Mouse (Mus musculus): ENCODE results near the gene Sh2d5. TPM values are rescaled to one million over a fixed set of nuclear protein-coding genes. Genes with fewer than 3 reads are reported as not detected.

The Sh2d5 gene
- total RNA-seq, 2 experiments from 2014 or later: 21.1 to 22.0 TPM

GRCm38 (mm10) chr4:138307025-138307424 is 56.8 kb downstream of the Sh2d5 start:
- intact Hi-C loops (cut with DNase I): no loop called here
- no peak for DNase-seq (ENCODE audit: extremely low spot score in 1 of 2, low spot score in 2 of 2)

GRCm38 (mm10) chr4:138307739-138308138 is 57.5 kb downstream of the Sh2d5 start:
- intact Hi-C loops (cut with DNase I): no loop called here
- DNase-seq (ENCODE audit: extremely low spot score in 1 of 2, low spot score in 2 of 2): no peak

GRCm38 (mm10) chr4:138310311-138310910 is 60.2 kb downstream of the Sh2d5 start:
- intact Hi-C loops (cut with DNase I): loop anchor here (10.0 kb wide), 2 partner anchors 346 to 544 kb away; no protein-coding TSS in a partner anchor

More at GRCm38 (mm10) chr4:138310311-138310910, 60.2 kb downstream of the Sh2d5 start:
- DNase-seq (ENCODE audit: extremely low spot score in 1 of 2, low spot score in 2 of 2): no peak

Other genes with a start within 250 kb of the Sh2d5 start
- gene Hp1bp3, start 34.1 kb upstream of the Sh2d5 start, total RNA-seq (2021): 100 to 1,000 TPM; 153 to 154 TPM
- 10 to 100 TPM; 15.1 to 15.4 TPM for gene Kif17, start within 50 bp of the Sh2d5 start, total RNA-seq (2021)
- gene Ddost, start 54.3 kb downstream of the Sh2d5 start, total RNA-seq (2021): 100 to 1,000 TPM; 112 to 114 TPM
- gene Pink1, start 75.9 kb downstream of the Sh2d5 start, total RNA-seq (2021): 100 to 1,000 TPM; 148 to 152 TPM
- 1 to 10 TPM; 2.0 to 3.4 TPM for gene Cda, start 117.6 kb downstream of the Sh2d5 start, total RNA-seq (2021)
- gene Fam43b, start 146.1 kb downstream of the Sh2d5 start, total RNA-seq (2021): 10 to 100 TPM; 33.5 to 39.5 TPM
- gene Mul1, start 184.3 kb downstream of the Sh2d5 start, total RNA-seq (2021): 10 to 100 TPM; 41.9 to 46.8 TPM
- 100 to 1,000 TPM; 377 to 385 TPM for gene Camk2n1, start 203.9 kb downstream of the Sh2d5 start, total RNA-seq (2021)